Mouse (Mus musculus) G1E (cell line): ENCODE measurements at regions not wholly inside any gene's neighbourhood (a gene's known extent, or its start where the extent isn't known, plus 50 kb on each side); places are given as distances from the start of the nearest gene placed in this dataset.

ENCODE experiments used
- ATAC-seq: 2 replicates; pipeline ENCODE4 v1.8.0; 2016; ENCODE audit warnings: mild to moderate bottlenecking; ENCODE audit not compliant: insufficient number of reproducible peaks, poor library complexity, low FRiP score, severe bottlenecking; ENCODE audit errors: extremely low read depth
- DNase-seq: peaks from one replicate; pipeline ENCODE4 v3.0.0; 2012; ENCODE audit warnings: low spot score
- H3K27me3 ChIP-seq: 2 replicates; pipeline ENCODE4 v1.6.1; 2012; ENCODE audit warnings: mild to moderate bottlenecking, low read length, inconsistent platforms; ENCODE audit not compliant: insufficient read depth
- H3K36me3 ChIP-seq: replicated peaks from 2 replicates; pipeline ENCODE3; 2012; ENCODE audit warnings: mild to moderate bottlenecking, inconsistent platforms
- H3K4me1 ChIP-seq: 2 replicates; pipeline ENCODE4 v1.6.1; 2012; ENCODE audit warnings: low read depth, low read length, inconsistent platforms, mixed read lengths; ENCODE audit not compliant: insufficient read depth
- H3K4me3 ChIP-seq: 2 replicates; pipeline ENCODE4 v1.5.1; 2012; ENCODE audit warnings: low read depth, mild to moderate bottlenecking, inconsistent platforms, low read length, moderate library complexity, mixed read lengths
- H3K9me3 ChIP-seq: replicated peaks from 2 replicates; pipeline ENCODE4 v1.6.1; 2012; ENCODE audit warnings: inconsistent platforms
- CTCF ChIP-seq: IDR thresholded peaks from 2 replicates; pipeline ENCODE4 v1.5.1; 2012; ENCODE audit warnings: low read depth, low read length, inconsistent platforms, mixed read lengths
- GATA1 ChIP-seq: IDR thresholded peaks from 2 replicates; pipeline ENCODE4 v1.6.1; 2012; ENCODE audit warnings: borderline replicate concordance, low read length, inconsistent platforms, mixed read lengths
- GATA2 ChIP-seq: IDR thresholded peaks from 2 replicates; pipeline ENCODE4 v1.6.1; 2012; ENCODE audit warnings: low read depth, low read length, inconsistent platforms, borderline replicate concordance
- POLR2AphosphoS5 ChIP-seq: IDR thresholded peaks from 2 replicates; pipeline ENCODE4 v1.6.1; 2012; ENCODE audit warnings: low read depth, low read length, inconsistent platforms; ENCODE audit not compliant: insufficient replicate concordance
- TAL1 ChIP-seq: conservative IDR thresholded peaks from 2 replicates; pipeline ENCODE4 v1.6.1; 2012; ENCODE audit warnings: low read depth, low read length, inconsistent platforms, mixed read lengths

DNA sequence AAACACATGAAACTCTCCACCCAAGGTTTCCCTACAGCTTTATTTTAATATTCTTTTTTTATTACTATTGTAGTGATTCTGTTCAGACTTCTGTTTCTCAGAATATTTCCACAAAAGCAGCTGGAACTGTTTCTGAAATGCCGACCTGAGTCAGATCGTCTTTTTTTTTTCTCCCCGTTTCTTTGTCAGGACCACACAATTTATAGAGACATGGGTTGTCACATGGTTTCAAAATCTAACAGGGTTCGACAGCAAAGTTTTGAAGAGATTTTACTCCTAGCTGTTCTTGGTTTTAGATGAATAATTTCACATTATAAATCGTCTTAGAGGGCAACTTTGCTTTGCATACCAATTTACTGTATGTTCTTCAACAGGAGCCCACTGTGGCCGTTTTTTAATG lies 84.0 kb upstream of the Ralgps2 start:
- DNase-seq (no peak), ATAC-seq (no peak)
- TF ChIP-seq CTCF (no peak), GATA1 (no peak), TAL1 (no peak), GATA2 (no peak), POLR2AphosphoS5 (no peak)
- Histone ChIP-seq H3K4me1 (0 out of 2 replicates have a peak, but pooled peaks cover 6% of the 10 kb centered on the region), H3K4me3 (no peak overlapping the region), H3K9me3 (no peaks in the 10 kb centered on the region), H3K36me3 (no peaks in the 10 kb centered on the region), H3K27me3 (peaks cover 44% of the 10 kb centered on the region)

DNA sequence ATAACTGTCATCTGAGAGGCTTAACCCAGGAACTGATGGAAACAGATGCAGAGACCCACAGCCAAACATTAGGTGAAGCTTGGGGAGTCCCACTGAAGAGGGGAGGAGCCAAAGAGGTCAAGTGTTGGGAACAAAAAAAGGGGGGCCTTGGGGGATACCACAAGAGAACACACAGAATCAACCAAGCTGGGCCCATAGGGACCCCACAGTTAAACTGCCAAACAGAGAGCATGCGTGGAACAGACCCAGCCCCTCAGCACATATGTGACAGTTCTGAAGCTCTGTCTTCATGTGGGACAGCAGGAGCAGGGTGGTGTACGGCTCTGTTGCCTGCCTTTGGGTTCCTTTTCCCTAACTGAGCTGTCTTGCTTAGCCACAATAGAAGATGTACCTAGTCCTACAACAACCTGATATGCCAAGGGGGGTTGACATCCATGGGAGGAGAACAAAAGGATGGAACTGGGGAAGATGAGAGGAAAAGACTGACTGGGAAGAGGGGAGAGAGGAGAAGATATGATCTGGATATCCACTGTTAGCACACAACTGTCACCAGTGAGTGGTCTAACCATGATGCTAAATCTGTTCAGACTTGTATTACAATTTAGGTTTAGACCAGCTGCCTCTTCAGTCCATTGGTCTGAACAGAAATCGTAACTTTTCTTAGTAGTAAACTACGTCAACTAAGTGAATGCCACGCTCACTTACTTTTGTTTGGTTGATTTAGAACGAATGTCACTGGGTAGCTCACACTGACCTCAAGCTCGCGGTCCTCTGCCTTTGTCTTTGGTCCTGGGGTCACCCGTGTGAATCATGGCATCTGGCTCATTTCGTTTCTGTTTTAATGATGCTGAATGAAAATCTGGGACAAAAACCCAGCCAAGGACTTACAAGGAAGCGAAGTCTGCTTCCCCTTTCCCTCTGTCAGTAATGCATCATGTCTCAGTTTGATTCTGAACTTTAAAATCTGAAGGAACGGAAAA lies 83.3 kb upstream of the Ralgps2 start:
- no peak for ATAC-seq

DNA sequence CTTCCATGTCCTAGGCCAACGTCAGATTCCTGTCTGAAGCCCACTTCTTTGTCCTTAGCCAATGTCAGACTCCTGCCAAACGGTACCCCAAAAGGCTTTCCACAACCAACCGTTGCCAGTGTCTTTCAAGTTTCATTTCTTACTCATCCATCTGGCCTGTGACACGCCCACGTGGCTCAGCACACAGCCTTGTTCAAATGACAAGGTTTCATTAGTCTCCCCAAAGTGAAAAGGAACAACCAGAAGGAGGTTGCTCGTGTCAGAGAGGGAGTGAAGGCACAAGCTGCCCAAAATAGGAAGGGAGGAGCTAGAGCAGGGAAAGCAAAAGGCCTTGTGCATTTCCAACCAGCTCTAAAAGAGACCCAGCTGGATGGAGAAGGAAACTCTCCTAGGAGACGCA lies 80.5 kb upstream of the Ralgps2 start:
- no peaks in the 10 kb centered on the region for H3K36me3 ChIP-seq
- DNase-seq (no peak), ATAC-seq (no peak)
- no peak overlapping the region for H3K4me3 ChIP-seq
- peaks cover 11% of the 10 kb centered on the region for H3K4me1 ChIP-seq
- H3K9me3 ChIP-seq, result no peaks in the 10 kb centered on the region
- H3K27me3 ChIP-seq, result peaks cover 41% of the 10 kb centered on the region
- no peak for TF ChIP-seq GATA2
- TF ChIP-seq CTCF, result no peak
- TF ChIP-seq TAL1, result no peak

More for the DNA sequence above, 83.3 kb upstream of the Ralgps2 start:
- Histone ChIP-seq H3K27me3 (peaks cover 41% of the 10 kb centered on the region), H3K9me3 (no peaks in the 10 kb centered on the region), H3K4me3 (no peak overlapping the region), H3K4me1 (0 out of 2 replicates have a peak, but pooled peaks cover 6% of the 10 kb centered on the region), H3K36me3 (no peaks in the 10 kb centered on the region)
- no peak for DNase-seq
- TF ChIP-seq POLR2AphosphoS5, result no peak
- no peak for TF ChIP-seq GATA1
- TF ChIP-seq CTCF, result no peak
- no peak for TF ChIP-seq TAL1
- TF ChIP-seq GATA2, result no peak

DNA sequence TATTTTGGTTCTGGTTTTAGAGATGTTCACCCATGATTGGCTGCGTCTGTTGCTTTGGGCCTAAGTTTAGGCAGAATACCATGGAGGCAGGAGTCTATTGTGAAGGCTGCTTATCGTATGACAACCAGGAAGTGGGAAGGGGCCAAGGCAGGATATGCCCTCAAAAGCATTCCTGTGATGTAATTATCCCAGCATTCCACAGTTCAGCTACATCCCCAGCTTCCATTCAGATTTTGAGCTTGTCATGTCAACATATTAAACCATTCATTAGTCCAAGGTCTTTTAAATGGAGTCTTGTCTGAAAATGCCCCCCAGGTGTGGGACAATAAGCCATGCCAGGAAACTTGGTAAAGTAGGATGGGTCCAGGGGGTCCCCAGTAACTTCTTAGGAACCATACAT lies 79.3 kb upstream of the Ralgps2 start:
- Histone ChIP-seq H3K27me3 (peaks cover 39% of the 10 kb centered on the region), H3K4me1 (peaks cover 11% of the 10 kb centered on the region), H3K4me3 (no peak overlapping the region), H3K9me3 (no peaks in the 10 kb centered on the region), H3K36me3 (no peaks in the 10 kb centered on the region)
- TF ChIP-seq CTCF (no peak), GATA2 (no peak), TAL1 (no peak), GATA1 (no peak), POLR2AphosphoS5 (no peak)
- DNase-seq (no peak), ATAC-seq (no peak)

DNA sequence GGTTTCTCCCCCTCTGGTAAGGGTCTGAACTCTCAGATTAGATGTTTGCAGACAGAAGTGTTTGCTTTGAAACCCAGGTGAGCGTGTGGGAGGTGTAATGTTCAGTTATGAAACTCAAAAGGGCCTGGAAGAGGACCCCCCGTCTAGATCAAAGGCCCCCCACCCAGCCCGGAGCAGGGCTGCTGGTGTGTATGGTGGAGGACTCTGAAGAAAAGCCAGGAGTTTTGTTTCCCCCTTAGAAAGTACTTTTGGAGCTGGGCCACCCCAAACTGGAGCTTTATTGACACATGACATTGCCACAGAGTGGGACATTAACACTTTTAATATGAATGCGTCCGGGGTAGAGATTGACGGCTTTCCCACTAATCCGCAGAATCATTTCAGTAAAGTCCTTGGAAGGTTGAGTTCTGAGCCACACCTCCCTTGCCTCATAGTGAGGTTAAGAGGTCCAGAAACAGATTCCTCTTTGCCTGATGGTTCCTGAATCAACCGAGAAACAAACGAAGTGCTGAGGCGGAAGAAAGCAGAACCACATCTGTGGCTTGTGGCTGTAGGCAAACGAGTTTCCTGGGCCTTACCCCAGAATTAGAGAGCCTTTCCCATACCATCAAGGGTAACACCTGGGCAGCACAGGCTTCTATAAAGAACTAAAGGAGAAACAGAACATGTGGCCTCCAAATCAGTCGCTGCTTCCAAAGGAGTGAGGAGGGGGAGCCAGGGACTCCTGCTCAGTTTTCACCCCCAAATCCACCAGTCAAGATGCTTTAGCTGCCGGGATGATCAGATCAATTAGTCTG lies 78.0 kb upstream of the Ralgps2 start:
- no peak for DNase-seq
- no peak for ATAC-seq
- no peak overlapping the region for H3K4me3 ChIP-seq
- peaks cover 35% of the 10 kb centered on the region for H3K27me3 ChIP-seq
- no peaks in the 10 kb centered on the region for H3K9me3 ChIP-seq
- H3K4me1 ChIP-seq, result peaks cover 11% of the 10 kb centered on the region
- no peaks in the 10 kb centered on the region for H3K36me3 ChIP-seq
- TF ChIP-seq POLR2AphosphoS5 (no peak), GATA1 (no peak), TAL1 (no peak), GATA2 (no peak), CTCF (no peak)

DNA sequence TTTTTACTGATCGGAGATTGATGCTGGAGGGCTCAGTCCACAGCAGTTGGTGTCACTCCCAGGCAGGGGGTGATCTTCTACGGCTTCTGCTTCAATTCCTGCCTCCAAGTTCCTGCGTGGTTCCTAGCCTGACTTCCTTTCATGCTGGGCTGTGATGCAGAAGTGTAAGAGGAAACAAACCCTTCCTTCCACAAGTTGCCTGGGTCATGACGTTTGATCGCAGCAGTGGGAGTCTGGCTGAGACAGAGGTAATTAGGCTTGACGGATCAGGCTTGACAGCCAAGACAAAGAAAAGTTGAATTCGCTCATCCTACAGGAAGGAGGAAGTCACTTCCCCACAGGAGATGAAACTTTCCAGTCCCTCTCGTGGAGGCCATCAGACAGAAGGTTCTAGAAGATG lies 77.2 kb upstream of the Ralgps2 start:
- no peaks in the 10 kb centered on the region for H3K36me3 ChIP-seq
- no peak for DNase-seq
- TF ChIP-seq GATA1 (no peak), GATA2 (no peak), TAL1 (no peak)
- H3K4me1 ChIP-seq, result peaks cover 11% of the 10 kb centered on the region
- peaks cover 34% of the 10 kb centered on the region for H3K27me3 ChIP-seq
- no peak overlapping the region for H3K4me3 ChIP-seq
- ATAC-seq, result no peak
- H3K9me3 ChIP-seq, result no peaks in the 10 kb centered on the region
